Mouse (Mus musculus) heart, adult 2 months (tissue): ENCODE results near the gene Bbs10. TPM values are rescaled to one million over a fixed set of nuclear protein-coding genes. Genes with fewer than 3 reads are reported as not detected.

Experiments used
- DNase-seq, 2 experiments: peaks; one replicate each; pipeline ENCODE4 v3.0.0; 2021
- H3K27ac ChIP-seq: fragments of 200-600 bp; 2 replicates; pipeline ENCODE4 v1.8.1; 2022
- H3K27me3 ChIP-seq: fragments of 200-500 bp; 2 replicates; pipeline ENCODE4 v1.6.1; 2012; ENCODE audit warnings: mild to moderate bottlenecking, low read length, inconsistent platforms, mixed read lengths; ENCODE audit not compliant: control insufficient read depth, insufficient read depth
- H3K36me3 ChIP-seq: fragments of 200-500 bp; 2 replicates; pipeline ENCODE4 v1.6.1; 2012; ENCODE audit warnings: low read length, inconsistent platforms; ENCODE audit not compliant: control insufficient read depth, insufficient read depth
- H3K4me1 ChIP-seq: fragments of 200-500 bp; 2 replicates; pipeline ENCODE4 v1.6.1; 2011; ENCODE audit warnings: low read length; ENCODE audit not compliant: control insufficient read depth, insufficient read depth
- H3K4me3 ChIP-seq: fragments of 200-600 bp; 2 replicates; pipeline ENCODE4 v1.8.1; 2022
- H3K79me2 ChIP-seq: fragments of 200-500 bp; replicated peaks from 2 replicates; pipeline ENCODE4 v1.6.1; 2012; ENCODE audit warnings: mild to moderate bottlenecking, inconsistent platforms, low read length, moderate library complexity, mixed read lengths; ENCODE audit not compliant: control insufficient read depth, insufficient read depth
- H3K9ac ChIP-seq: fragments of 200-500 bp; 2 replicates; pipeline ENCODE4 v1.6.1; 2012; ENCODE audit warnings: low read depth, mild to moderate bottlenecking, control low read depth, inconsistent platforms, low read length, mixed read lengths
- CTCF ChIP-seq: fragments of 200-600 bp; IDR thresholded peaks from 2 replicates; pipeline ENCODE4 v1.8.1; 2022; ENCODE audit warnings: antibody characterized with exemption, mild to moderate bottlenecking, moderate library complexity
- EP300 ChIP-seq: fragments of 200-500 bp; IDR thresholded peaks from 2 replicates; pipeline ENCODE4 v1.6.1; 2011; ENCODE audit warnings: low read depth, low read length, control low read depth; ENCODE audit not compliant: insufficient read depth
- POLR2A ChIP-seq: fragments of 200-500 bp; IDR thresholded peaks from 2 replicates; pipeline ENCODE4 v1.6.1; 2011; ENCODE audit warnings: mild to moderate bottlenecking, low read depth, low read length, control low read depth; ENCODE audit not compliant: insufficient read depth
- WGBS: fragments of 180-500 bp; shearing (Covaris S2); methylation state at CpG from one replicate; pipeline ENCODE4 v1.1.7; 2018; 5-methylcytosine and 5-hydroxymethylcytosine counted together
- intact Hi-C: fragments of 180-260 bp; cut with DNase I; formaldehyde crosslinking; loops from one replicate; pipeline ENCODE4 v1.15.1; 2025
- polyA plus RNA-seq: library from polyadenylated mRNA; depleted of rRNA; stranded (reverse); fragments of >200 nt; gene quantifications from 2 replicates; pipeline ENCODE4 v1.2.3, GENCODE M21; 2012; rRNA removed
- total RNA-seq, 2 experiments: library from RNA; stranded (reverse); gene quantifications; 2 replicates each; pipeline ENCODE4 v1.2.3; 2021

Bbs10 gene
- total and polyA plus RNA-seq, 3 experiments = 1.1 to 2.7 (median 2.4) TPM

- Histone ChIP-seq H3K4me1 (no peaks in the 10 kb centered on the region), H3K27me3 (no peaks in the 10 kb centered on the region), H3K27ac (no peak overlapping the region), H3K79me2 (no peaks in the 10 kb centered on the region), H3K9ac (no peak overlapping the region), H3K36me3 (no peaks in the 10 kb centered on the region), H3K4me3 (no peak overlapping the region)
- intact Hi-C loops = no loop called here
- DNase-seq = no peak
- TF ChIP-seq CTCF (no peak), EP300 (no peak), POLR2A (no peak)
- WGBS = 49% methylated on average over 2 of the region's 2 CpGs
Measured at GRCm38 (mm10) chr10:111348263-111348662, 49.8 kb downstream of the Bbs10 start.

Other genes with a start within 250 kb of the Bbs10 start
- 10 to 100 TPM; 70.0 to 73.7 TPM for gene Osbpl8, start 133.9 kb upstream of the Bbs10 start, total RNA-seq
- 10.9 and 23.9 TPM in 2 replicates for gene Osbpl8, start 133.9 kb upstream of the Bbs10 start, polyA plus RNA-seq
- gene Nap1l1, start 174.5 kb downstream of the Bbs10 start, total RNA-seq = 10 to 100 TPM; 66.6 to 66.7 TPM
- 10.5 and 21.2 TPM in 2 replicates for gene Nap1l1, start 174.5 kb downstream of the Bbs10 start, polyA plus RNA-seq
- 10 to 100 TPM; 13.4 to 16.2 TPM for gene Phlda1, start 207.6 kb downstream of the Bbs10 start, total RNA-seq
- 8.4 and 16.8 TPM in 2 replicates for gene Phlda1, start 207.6 kb downstream of the Bbs10 start, polyA plus RNA-seq